Mouse (Mus musculus) lung, embryonic 14.5 days (tissue): ENCODE data around the gene Tmem94. TPM values are rescaled to one million over a fixed set of nuclear protein-coding genes. Genes with fewer than 3 reads are reported as not detected.

Source experiments
- ATAC-seq: fragments of 200-750 bp; cut with Nextera tagmentation; 2 replicates; pipeline ENCODE4 v1.8.0; 2017; ENCODE audit warnings: mild to moderate bottlenecking, moderate TSS enrichment, moderate library complexity; ENCODE audit not compliant: insufficient read depth
- DNase-seq: peaks from one replicate; pipeline ENCODE4 v3.0.0-alpha.2; 2015
- H3K27ac ChIP-seq: fragments of 300-500 bp; sonication (generic); 2 replicates; pipeline ENCODE4 v1.5.1; 2014; ENCODE audit warnings: low read depth, mild to moderate bottlenecking, moderate library complexity
- H3K27me3 ChIP-seq: fragments of 300-500 bp; sonication (generic); 2 replicates; pipeline ENCODE4 v1.6.1; 2014; ENCODE audit warnings: low read length, control low read depth; ENCODE audit not compliant: insufficient read depth
- H3K36me3 ChIP-seq: fragments of 300-500 bp; sonication (generic); 2 replicates; pipeline ENCODE4 v1.6.1; 2014; ENCODE audit warnings: control low read depth; ENCODE audit not compliant: insufficient read depth
- H3K4me1 ChIP-seq: fragments of 300-500 bp; sonication (generic); 2 replicates; pipeline ENCODE4 v1.6.1; 2014; ENCODE audit warnings: antibody characterized with exemption, control low read depth; ENCODE audit not compliant: insufficient read depth
- H3K4me2 ChIP-seq: fragments of 300-500 bp; sonication (generic); 2 replicates; pipeline ENCODE4 v1.6.1; 2014; ENCODE audit warnings: mild to moderate bottlenecking
- H3K4me3 ChIP-seq: fragments of 300-500 bp; sonication (generic); 2 replicates; pipeline ENCODE4 v1.5.1; 2014; ENCODE audit warnings: low read depth, low read length
- H3K9ac ChIP-seq: fragments of 300-500 bp; sonication (generic); 2 replicates; pipeline ENCODE4 v1.6.1; 2014
- H3K9me3 ChIP-seq: fragments of 300-500 bp; sonication (generic); 2 replicates; pipeline ENCODE4 v1.6.1; 2016; ENCODE audit warnings: low read depth, low read length, control low read depth
- CTCF ChIP-seq: IDR thresholded peaks from 2 replicates; pipeline ENCODE4 v1.5.1; 2016; ENCODE audit warnings: antibody characterized with exemption, low read depth
- WGBS: fragments of 180-500 bp; shearing (Covaris S2); extraction: QIAGEN DNeasy Blood & Tissue Kit; methylation state at CpG from one replicate; pipeline ENCODE4 v1.1.7; 2014; 5-methylcytosine and 5-hydroxymethylcytosine counted together
- polyA plus RNA-seq: library from polyadenylated mRNA; unstranded; fragments of >200 nt; fragmentation: Nextera tagmentation; extraction: Ambion mirVana; gene quantifications from 2 replicates; pipeline ENCODE4 v1.2.1, GENCODE M21; 2014

Tmem94 gene
- polyA plus RNA-seq, 1 experiment from 2014 or later = 20.9 TPM

DNA sequence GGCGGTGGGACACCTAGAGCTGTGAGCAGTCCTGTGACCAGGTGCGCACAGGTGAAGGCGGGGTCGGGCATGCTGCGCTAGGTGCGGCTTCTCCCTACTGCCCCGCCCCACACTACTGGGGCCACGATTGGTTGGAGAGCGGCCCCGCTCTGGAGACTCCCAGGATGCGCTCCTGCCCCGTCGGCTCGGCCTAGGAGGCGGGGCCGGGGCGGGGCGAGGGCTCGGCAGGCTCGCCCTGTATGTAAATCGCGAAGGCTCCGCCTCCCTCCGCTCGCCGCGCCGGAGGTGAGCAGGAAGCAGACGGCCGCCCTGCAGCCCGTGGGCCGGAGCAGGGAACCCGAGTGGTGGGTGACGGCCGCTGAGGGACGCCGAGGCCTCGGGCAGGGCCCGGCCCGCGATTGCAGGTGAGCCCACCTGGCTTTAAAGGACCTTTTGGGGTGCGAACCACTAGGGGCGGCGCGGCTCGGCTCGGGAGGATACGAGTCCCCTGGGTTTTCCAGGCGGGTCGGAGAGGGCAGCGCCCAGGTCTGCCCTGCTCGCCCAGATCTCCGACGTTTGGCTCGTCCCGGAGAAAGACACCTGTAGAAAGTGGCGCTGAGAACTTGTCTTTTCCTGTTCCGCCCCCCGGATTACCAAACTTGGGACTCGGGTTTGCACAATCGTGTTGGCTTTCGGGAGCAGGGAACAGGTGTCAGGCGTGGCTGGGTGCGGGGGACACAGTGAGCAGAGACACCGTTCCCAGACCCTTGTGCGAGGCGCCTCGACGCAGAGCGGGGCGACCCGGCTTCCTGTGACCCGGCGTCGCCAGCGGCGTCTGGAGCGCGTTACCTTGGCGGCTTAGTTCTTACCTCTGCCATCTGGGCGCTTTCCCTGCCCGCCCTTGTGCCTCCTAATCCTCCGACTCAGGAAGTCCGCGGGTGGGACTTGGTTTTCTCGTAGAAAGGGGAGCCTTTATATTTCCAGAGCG is 58.8 kb downstream of the Tmem94 start, which contains the start of gene Llgl2:
TSS of gene Llgl2 (plus strand) at position 276 of the 967 bp plus-strand sequence.
- DNase-seq (peak; percentile 95), ATAC-seq (peak; percentile 98)
- peaks cover 7% of the 10 kb centered on the region; the same call in 1 of the 2 replicates for H3K27me3 ChIP-seq
- peak within 1 kb of the TSS; percentile 62 for H3K9ac ChIP-seq
- under 1% methylated on average over 86 of the region's 87 CpGs for WGBS
- H3K9me3 ChIP-seq = no peaks in the 10 kb centered on the region
- peak within 1 kb of the TSS; percentile 74 for H3K4me3 ChIP-seq
- H3K36me3 ChIP-seq = peaks cover 32% of the 10 kb centered on the region
- peaks cover 2% of the 10 kb centered on the region; the same call in 1 of the 2 replicates for H3K4me1 ChIP-seq
- peak; percentile 22; the same call in 1 of the 2 replicates for TF ChIP-seq CTCF
- H3K27ac ChIP-seq = peak within 1 kb of the TSS; percentile 65
- H3K4me2 ChIP-seq = peak within 1 kb of the TSS; percentile 95

DNA sequence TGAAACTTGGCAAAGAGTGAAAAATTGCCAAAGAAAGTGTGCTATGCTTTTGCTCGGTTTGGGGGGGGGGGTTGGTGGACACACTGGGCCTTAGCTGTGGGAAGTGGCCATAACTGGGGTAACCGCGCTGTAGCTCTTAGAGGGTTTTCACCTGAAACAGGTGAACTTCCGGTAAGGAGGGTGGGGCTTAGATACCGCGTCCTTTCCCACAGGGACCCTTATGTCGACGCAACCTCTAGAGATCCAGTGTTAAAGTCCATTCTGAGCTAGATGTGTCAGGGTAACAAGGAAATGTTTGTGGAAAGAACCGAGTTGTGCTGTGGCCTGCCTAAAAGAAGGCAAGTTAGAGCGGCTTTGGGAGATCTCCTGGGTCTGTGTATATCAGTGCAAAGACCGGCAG is 59.6 kb downstream of the Tmem94 start:
- ATAC-seq = no peak
- Histone ChIP-seq H3K4me3 (peak overlapping the region; percentile 74), H3K9ac (peak overlapping the region; percentile 62), H3K36me3 (peaks cover 31% of the 10 kb centered on the region), H3K4me1 (peaks cover 2% of the 10 kb centered on the region; the same call in 1 of the 2 replicates), H3K27ac (no peak overlapping the region), H3K9me3 (no peaks in the 10 kb centered on the region), H3K27me3 (peaks cover 7% of the 10 kb centered on the region; the same call in 1 of the 2 replicates), H3K4me2 (peak overlapping the region; percentile 95)
- TF ChIP-seq CTCF = no peak
- DNase-seq = no peak
- WGBS = 13% methylated on average over 11 of the region's 11 CpGs

DNA sequence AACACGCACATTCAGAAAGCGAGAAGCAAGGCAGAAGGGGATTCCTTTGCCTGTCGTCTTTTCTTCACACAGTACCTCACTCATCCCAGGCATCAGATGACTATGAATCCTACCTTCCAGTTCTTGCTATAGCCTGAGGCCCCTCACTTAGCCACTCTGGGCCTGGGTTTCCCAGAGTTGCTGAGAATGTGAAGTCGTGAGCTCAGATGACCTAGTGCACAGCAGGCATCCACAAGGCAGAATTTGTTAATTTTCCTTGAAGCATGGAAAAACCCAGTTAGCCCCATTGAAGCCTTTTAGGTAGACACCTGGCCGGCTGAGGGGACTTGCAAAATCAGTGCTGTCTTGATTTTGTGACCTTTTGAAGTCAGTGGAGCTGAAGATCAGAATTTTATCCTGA is 61.3 kb downstream of the Tmem94 start:
- peaks cover 12% of the 10 kb centered on the region; the same call in 1 of the 2 replicates for H3K4me1 ChIP-seq
- TF ChIP-seq CTCF = no peak
- no peaks in the 10 kb centered on the region for H3K9me3 ChIP-seq
- no peak overlapping the region for H3K27ac ChIP-seq
- no peak overlapping the region for H3K9ac ChIP-seq
- H3K27me3 ChIP-seq = peaks cover 7% of the 10 kb centered on the region; the same call in 1 of the 2 replicates
- H3K4me2 ChIP-seq = peak overlapping the region; percentile 11; the same call in 1 of the 2 replicates
- ATAC-seq (no peak), DNase-seq (no peak)
- H3K36me3 ChIP-seq = peaks cover 14% of the 10 kb centered on the region
- WGBS = 48% methylated on average over 5 of the region's 5 CpGs
- H3K4me3 ChIP-seq = no peak overlapping the region

DNA sequence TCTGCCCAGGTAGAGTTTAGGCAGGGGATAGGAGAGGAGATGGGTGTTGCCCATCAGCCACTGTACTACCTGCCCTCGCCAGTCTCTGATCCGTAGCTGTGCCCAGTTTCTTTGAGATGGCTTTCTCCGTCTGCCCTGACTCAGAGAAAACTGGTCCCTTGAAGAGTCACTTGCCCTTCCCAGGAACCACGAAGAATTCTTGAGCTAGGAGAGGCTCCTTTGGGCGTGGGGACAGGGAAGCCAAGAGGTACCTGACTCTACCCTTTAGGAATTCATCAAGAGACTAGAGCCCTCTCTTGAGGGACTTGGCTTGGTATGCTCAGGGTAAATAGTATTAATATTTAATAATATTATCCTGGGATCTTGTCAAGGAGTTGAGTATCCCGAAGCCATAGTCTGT is 62.4 kb downstream of the Tmem94 start:
- WGBS = 62% methylated on average over 6 of the region's 6 CpGs
- no peak for ATAC-seq
- H3K9ac ChIP-seq = peak overlapping the region; percentile 2; the same call in 1 of the 2 replicates
- peaks cover 7% of the 10 kb centered on the region; the same call in 1 of the 2 replicates for H3K27me3 ChIP-seq
- H3K9me3 ChIP-seq = no peaks in the 10 kb centered on the region
- no peak for DNase-seq
- H3K36me3 ChIP-seq = peaks cover 4% of the 10 kb centered on the region; the same call in 1 of the 2 replicates
- no peak overlapping the region for H3K4me2 ChIP-seq
- H3K4me1 ChIP-seq = peaks cover 20% of the 10 kb centered on the region
- TF ChIP-seq CTCF = no peak
- no peak overlapping the region for H3K4me3 ChIP-seq
- H3K27ac ChIP-seq = peak overlapping the region; percentile 6; the same call in 1 of the 2 replicates

DNA sequence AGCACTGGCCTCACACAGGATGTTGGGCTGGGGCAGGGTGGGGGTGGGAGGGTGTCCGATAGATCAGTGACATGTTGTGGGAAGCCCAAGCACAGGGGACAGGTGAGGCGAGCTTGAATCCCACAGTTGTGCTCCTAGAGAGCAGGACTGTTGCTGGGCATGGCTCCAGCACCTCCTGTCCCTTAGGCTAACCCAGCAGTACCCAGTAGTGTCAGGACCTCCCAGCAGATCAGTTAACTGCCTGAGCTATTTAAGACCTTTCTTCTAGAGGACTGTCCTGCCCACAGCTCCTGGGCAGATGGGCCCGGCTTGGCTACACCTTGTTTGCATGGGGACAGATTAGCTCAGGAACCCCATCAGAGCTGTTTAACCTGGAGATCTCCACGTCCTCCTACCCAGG is 63.8 kb downstream of the Tmem94 start:
- Histone ChIP-seq H3K9ac (no peak overlapping the region), H3K27ac (no peak overlapping the region), H3K4me3 (no peak overlapping the region), H3K9me3 (no peaks in the 10 kb centered on the region), H3K4me1 (peaks cover 27% of the 10 kb centered on the region), H3K4me2 (no peak overlapping the region), H3K36me3 (no peaks in the 10 kb centered on the region), H3K27me3 (peaks cover 7% of the 10 kb centered on the region; the same call in 1 of the 2 replicates)
- WGBS = 48% methylated on average over 4 of the region's 4 CpGs
- ATAC-seq (no peak), DNase-seq (no peak)
- TF ChIP-seq CTCF = no peak

DNA sequence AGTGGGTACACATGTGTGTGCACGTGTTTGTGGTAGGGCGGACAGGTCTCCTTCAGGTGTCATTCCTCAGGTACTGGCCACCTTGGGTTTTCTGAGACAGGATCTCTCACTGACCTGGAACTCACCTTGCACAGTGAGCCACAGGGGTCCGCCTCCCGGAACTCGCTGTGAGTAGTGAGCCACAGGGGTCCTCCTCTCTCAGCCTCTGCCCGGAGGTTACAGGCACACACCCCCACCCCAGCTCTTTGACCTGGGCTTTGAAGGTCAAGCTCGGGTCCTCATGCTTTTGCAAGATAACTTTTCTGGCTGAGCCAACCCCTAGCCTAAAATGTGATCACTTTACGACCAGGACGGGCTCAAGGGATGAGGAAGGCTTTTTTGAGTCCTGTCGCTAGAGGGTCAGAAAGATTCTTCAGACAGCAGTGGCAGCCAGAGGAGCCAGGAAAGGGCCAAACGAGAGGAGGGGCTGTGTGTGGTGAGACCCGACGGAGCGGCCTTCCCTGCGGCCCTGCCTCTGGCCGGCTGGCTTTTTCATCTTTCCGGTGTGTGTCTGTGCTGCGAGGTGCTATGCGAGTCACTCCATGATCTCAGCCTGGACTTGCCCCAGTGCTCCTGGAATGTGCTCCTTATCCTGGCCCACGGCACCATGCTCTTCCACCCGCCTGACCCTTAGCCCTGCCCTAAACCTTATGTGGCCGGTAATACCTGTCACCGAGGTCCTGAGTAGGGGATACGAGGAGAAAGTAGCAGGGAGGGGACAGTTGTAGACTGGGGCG is 65.5 kb downstream of the Tmem94 start:
- H3K9ac ChIP-seq = no peak overlapping the region
- ATAC-seq (no peak), DNase-seq (no peak)
- no peaks in the 10 kb centered on the region for H3K36me3 ChIP-seq
- H3K4me3 ChIP-seq = no peak overlapping the region
- H3K9me3 ChIP-seq = no peaks in the 10 kb centered on the region
- 0 out of 2 replicates have a peak overlapping the region, but pooled peaks have one; percentile 7 for H3K4me2 ChIP-seq
- TF ChIP-seq CTCF = no peak
- H3K27ac ChIP-seq = peak overlapping the region; percentile 26; the same call in 1 of the 2 replicates
- whole genome bisulfite sequencing = 28% methylated on average over 25 of the region's 25 CpGs
- H3K27me3 ChIP-seq = no peaks in the 10 kb centered on the region; the same call in 1 of the 2 replicates
- peaks cover 30% of the 10 kb centered on the region for H3K4me1 ChIP-seq
